Mouse (Mus musculus): Measurements from ENCODE around the gene Hmgxb4.
A peak's percentile ranks its signal among the peaks of the same experiment; 100 is the strongest.

Hmgxb4 gene

DNA sequence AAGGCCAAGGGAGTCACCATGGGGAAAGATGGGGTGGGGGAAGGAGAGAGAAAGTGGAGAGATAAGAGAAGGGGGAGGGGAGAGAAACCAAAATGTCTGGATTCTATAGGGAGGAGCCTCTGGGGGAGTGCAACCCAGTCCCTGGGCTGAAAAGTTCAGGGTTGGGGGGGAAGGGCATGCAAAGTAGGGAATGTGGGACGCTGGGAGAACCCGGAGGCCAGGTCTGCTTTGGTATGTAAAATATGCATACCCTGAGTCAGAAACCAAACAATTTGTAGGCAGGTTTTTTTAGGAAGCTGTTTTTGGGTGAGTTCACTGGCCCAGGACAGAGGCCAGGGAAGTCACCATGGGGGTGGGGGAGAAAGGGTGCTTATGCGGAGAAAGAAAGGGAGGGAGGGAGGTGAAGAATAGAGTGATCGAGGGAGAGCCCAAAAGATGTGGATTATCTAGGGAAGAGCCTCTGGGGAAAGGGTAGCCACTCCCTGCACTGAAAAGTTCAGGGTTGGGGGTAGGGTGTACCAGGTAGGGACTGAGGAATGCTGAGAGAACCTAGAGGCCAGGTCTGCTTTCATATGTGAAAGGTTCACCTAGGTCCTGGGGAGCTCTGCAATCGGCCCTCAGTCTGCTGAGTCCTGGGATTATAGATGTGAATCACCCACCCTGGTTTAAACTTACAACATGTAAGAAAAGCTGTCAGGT is 25.3 kb downstream of the Hmgxb4 start:
- DNase-seq (ENCODE audit: low spot score) = no peak

DNA sequence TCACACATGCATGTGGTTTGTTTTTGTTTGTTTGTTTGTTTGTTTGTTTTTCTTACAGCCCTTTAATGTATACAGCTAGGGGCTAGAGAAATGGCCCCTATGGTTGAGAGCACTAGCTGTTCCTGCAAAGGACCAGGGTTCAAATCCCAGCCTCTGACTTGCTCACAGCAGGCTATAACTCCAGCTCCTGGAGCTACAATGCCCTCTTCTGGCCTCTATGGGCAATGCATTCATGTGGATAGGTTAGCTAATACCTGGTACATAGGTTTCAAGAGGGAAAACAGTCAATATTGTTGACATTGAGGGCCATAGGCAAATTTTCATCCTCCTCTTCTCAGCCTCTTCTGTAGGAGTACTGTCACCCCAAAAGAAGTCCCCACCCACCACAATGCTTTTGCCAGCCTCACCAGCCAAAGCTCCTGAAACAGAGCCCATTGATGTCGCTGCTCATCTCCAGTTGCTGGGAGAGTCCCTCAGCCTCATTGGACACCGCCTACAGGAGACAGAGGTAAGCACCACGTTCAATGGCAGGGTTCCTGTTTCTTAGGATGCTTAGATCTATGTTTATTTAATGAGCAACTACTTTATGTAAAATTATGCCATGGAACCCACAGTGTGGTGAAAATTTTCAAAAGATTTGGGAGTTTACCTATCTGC is 30.6 kb downstream of the Hmgxb4 start:
- no peak for DNase-seq (ENCODE audit: low spot score)

DNA sequence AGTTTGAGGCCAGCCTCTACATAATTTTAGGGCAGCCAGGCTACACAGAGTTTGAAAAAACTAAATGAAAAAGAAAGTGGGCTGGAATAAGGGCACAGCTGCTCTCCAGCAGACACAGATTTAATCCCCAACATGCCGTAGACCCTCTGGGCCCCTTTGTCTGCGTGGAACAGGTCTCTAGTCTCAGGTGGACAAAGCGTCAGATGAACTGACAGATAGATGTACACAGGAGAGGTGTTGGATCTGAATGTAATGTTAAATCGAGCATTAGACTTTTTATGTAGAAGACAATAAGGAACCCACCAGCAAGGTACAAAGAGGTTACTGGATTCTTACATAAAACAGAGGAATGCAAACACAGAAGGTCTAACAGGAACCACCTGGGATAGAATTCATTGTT is 32.7 kb downstream of the Hmgxb4 start:
- no peak for DNase-seq (ENCODE audit: low spot score)

DNA sequence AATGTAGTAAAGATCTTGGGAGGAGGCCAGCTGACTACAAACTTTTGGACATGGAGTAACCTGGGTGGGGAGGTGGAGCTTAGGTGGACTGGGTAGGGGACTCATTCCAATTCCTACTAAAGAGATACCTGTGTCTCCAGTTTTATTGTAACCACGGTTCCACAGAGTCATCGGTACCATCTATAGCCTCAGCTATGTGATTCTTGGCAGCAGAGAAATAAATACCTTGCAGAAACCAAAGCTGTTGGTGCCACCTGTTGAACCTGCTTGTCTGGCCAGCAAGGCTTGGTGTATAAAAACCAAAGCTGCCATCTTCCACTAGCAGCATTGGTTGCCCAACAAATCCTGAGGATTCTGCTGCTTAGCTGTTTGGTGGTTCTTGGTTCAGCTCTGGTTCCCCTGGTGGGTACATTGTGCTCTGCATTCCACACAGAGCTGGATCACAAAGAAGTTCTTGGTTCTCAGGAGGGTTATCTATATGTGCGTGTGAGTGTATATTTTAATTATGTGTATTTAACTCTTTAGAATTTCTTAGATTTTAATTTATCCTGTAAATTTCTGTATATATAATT is 37.4 kb downstream of the Hmgxb4 start:
- no peak for DNase-seq (ENCODE audit: low spot score)

DNA sequence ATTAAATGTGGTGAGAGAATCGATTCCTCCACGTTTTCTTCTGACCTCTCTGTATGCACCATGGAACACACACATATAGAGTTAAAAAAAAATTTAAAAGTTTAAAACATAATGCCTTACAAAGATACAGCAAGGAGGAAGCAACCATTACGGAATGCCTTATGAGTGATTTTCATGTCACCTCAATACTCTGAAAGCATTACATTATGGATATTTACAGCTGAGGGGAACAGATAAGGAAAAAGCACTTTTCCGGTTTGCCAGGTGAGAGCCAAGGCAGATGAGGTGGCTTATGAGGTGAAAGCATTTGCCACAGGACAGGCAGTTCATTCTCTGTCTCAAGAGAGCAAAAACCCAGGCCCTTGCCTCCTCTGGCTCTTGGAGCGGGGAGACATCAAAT is 39.8 kb downstream of the Hmgxb4 start:
- DNase-seq (ENCODE audit: low spot score) = no peak

DNA sequence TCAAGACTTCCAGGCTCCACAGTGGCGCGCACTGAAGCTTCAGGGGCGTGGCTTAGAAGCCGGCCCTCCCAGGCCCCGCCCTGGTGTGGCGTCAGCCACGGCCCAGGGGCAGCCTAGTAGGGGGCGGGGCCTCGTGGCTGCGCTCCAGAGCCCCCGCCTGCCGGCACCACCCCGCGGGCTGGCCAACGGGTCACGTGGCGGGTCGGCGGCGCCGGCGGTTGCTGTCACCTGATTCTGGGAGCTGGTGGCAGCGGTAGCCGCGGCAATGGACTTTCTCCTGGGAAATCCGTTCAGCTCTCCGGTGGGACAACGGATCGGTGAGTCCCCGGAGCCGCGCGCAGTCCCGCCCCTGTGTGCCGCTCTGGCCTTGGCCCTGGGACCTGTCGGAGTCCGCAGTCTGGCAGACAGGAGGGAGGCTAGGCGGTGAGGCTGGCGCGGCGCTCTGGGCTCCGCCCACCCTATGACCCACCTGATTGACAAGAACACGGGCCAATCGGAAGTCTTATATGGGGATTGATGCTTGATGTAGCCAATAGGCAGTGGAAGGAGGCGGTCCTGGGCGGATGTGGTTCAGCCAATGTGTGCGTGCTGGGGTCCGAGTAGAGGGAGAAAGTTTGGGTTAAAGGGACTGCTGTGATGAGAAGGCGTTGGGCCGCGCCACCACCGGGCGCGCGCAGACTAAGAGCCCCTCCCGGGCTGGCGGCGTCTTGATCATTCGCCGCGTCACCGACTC is 40.5 kb downstream of the Hmgxb4 start, which contains the start of gene Tom1:
TSS of gene Tom1 (plus strand) at position 195 of the 733 bp plus-strand sequence.
- DNase-seq (ENCODE audit: low spot score) = peak; percentile 96

DNA sequence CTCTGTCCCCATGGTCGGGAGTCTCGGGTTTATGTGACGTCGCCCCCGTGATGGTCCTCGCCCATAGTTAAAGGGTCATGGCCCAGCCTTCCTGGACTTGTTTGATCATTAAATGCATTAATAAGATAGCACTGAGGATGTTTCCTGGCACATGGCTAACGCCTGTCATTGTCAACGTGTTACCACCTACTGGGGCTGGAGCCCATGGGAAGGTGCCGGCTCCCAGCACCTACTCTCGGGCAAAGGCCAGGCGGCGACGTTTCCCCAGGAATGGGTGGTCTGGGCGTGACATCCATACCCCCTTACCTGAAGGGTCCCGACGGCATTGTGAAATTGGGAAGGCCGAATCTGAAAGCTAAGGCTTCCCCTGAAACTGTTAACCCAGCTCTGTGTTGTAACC is 41.1 kb downstream of the Hmgxb4 start:
- DNase-seq (ENCODE audit: low spot score) = no peak

DNA sequence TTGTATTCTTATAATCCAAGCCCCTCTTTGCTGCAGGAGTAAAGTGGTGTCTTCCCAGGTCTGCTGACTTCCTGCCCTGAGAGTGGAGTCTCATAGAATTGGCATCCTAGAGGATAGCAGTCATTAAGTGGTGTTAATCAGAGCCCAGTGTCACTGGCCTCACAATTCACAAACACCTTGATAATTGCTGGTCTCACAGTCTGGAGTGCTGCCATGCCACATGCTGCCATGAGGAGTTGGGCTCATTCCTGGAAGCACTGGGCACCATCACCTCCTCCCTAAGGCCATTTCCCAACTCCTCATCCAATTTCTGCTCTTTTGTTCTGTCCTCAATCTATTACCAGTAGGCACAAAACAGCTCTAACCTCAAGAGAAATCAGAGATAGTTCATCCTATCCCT is 42.5 kb downstream of the Hmgxb4 start:
- DNase-seq (ENCODE audit: low spot score) = no peak

DNA sequence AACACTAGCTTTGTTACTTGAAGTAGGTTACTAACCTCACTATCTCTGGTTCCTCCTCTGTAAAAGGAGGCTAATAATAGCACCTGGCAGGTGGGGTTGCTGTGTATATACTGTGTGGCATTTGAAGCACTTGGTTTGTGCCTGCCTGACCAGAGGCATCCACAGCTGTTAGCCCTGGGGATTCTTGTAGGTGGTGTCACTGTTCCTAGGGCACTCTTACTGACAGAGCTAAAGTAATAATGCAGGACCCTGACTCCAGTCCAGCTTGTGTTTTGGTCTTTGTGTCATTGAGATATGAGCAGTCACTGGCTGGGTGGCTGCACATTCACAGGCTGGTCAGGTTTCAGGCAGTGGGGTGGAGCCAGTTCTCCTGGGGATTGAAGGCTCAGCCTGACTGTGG is 45.3 kb downstream of the Hmgxb4 start:
- DNase-seq (ENCODE audit: low spot score) = no peak

DNA sequence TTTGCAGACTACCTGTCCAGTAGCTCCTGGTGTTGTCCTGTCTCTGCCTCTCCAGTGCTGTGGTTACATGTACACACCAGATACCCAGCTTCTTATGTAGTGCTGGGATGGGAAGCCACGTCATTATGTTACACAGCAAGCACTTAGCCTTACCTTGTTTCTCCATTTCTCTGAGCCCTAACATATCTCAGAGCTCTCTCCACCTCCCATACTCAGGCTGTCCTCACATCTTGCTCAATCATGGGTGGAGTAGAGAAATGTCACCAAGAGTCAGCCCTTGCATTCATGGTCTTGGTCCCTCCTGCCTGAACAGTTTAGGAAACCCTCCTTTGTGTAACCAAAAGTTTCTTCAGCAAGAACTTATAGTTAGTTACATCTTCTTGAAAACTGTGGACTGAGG is 46.6 kb downstream of the Hmgxb4 start:
- no peak for DNase-seq (ENCODE audit: low spot score)

DNA sequence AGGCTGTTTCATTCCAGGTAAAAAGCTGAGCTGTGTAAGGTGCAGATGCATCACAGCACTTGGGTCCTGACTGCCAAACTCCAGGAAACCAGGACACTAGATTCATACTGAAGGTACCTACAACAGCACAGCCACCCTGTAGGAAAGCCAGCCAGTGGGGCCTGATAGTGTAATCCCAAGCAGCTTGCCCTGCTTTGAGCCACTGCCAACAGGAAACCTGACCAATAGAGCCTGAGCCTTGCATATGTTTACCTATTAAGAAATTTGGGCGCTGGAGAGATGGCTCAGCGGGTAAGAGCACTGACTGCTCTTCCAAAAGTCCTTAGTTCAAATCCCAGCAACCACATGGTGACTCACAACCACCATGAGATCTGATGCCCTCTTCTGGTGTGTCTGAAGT is 49.0 kb downstream of the Hmgxb4 start:
- no peak for DNase-seq (ENCODE audit: low spot score)

DNA sequence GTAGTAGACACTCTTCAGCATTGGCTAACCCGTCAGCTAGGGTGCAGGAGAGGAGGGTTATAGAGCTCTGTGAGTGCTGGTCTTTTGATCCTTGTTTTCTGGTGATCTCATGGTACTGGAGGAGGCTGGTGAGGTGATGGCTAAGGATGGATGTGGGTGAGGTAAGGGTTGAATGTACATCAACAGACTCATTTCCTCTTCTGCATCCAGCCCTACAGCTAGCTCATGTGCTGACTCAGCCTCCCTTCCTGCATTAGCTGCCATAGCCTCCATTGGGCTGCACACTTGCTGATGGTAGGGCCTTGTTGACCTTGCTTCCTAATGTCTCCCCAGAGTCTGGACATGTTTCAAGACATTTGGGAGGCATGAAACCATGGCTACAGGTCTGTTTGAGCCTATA is 49.8 kb downstream of the Hmgxb4 start:
- DNase-seq (ENCODE audit: low spot score) = no peak

DNA sequence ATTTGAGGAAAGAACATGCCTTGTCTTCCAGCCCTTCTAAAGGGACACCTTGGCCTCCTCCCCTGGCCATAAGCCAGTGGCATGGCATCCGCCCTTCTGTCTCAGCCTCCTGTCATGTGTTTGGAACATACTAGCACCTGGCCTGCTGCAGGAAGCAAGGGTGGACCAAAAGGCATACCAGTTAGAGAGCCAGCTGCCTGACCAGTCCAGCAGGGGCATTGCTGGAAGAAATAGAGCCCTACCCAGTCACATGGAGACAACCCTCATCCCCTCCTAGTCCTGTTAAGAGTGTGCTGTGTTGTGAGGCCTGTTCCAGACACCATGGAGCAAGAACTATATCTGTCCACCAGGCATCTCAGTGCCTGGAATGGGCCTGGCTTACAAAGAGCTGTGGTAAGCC is 53.1 kb downstream of the Hmgxb4 start:
- DNase-seq (ENCODE audit: low spot score) = no peak

DNA sequence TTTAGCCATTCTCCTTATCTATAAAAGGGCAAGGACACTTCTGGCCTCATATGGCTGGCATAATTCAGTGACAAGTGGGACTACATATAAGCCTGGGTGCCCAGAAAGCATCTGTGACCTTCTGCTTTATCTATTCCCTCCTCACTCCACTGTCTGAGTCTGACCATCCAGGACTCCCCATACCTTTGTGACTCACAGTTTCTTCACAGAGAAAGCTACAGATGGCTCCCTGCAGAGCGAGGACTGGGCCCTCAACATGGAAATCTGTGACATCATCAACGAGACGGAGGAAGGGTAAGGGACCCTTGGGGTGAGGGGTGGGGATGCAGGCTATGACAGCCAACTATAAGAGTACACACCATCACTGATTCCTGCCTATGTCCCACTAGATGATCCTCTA is 54.6 kb downstream of the Hmgxb4 start:
- no peak for DNase-seq (ENCODE audit: low spot score)

DNA sequence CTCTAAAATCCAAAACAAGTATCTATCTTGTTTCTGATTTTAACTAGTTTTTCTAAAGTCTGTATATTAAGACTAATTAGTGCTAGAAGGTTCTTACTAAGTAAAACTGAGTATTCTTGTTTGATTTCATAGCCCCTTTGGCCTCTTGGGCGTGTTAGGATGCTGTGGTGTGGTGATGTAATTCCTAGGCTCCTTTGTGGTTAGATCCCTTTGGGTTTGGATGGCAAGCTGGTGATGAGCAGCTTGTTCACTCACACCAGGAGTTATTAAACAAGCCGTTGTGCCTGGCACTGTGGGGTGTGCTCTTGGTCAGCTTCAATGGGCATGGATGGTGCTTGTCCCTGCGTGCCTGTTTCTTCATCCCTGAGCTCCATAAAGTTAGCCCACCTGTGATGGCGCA is 60.2 kb downstream of the Hmgxb4 start:
- no peak for DNase-seq (ENCODE audit: low spot score)

DNA sequence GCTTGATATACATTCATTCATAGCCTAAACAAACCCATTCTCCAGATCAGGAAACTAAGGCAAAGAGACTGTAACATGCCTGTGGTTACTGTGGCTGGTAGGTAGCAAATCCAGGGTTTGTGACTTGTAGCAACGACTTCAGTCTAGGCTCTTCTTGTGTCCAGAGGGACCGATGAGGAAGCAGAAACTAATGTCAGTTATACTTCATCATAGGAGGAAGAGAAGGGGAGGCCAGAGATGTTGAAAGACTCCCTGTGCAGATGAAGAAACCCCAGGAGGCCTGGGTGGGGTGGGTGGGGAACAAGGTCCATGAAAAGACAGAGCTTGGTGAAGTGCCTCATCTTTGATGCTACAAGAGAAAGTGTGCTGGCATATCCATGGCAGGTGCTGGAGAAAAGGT is 62.5 kb downstream of the Hmgxb4 start:
- no peak for DNase-seq (ENCODE audit: low spot score)

DNA sequence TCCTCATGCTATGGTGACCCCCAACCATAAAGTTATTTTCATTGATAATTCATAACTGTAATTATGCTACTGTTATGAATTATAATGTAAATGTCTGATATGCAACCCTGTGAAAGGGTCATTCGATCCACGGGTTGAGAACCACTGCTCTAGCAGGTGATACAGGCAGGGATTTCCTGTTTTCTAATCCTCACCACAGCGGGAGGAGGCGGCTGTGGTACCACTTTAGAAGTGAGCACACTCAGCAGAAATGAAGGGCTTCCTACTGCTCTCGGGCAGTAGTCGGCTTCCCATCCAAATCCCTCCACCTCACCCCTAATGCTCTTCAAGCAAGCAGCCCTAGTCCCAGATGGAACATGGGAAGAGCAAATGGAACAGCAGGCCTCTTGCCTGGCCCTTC is 66.9 kb downstream of the Hmgxb4 start:
- no peak for DNase-seq (ENCODE audit: low spot score)

DNA sequence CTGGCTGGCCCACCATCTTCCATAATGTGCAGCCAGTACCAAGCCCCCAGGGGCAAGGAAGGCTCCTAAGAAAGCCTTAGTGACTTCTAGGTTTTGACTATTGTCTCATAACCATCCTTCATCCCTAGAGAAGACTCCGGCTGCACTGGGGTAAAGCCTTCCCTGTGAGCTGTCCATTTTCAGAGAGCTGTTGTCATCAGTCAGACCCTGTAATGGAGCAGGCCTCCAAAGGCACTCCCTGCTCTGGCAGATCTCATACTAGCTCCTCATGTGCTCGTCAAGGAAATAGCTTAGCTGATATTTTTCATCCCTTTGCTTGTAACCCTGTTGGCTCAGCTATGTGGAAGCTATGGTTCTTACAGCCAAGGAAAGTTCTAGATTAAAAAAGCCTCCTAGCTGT is 67.7 kb downstream of the Hmgxb4 start:
- no peak for DNase-seq (ENCODE audit: low spot score)

DNA sequence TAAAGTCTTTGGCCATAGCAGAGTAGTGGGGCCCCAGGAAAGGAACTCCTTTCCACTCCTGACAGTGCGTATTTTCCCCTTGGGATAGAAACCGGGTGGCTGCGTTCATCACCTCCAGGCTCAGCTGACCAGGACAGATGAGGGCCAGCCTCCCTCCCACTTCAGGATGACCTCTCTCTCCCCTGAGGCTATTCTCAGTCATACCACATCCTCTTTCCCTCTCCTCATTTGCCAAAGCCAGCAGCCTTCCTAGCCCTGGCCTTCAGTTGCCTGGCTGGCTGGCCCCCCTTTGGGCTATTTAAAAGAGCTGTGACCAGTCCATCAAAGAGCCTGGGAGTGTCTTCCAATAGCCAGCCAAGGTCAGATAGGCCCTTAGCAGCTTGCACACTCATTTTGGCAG is 70.1 kb downstream of the Hmgxb4 start:
- DNase-seq (ENCODE audit: low spot score) = no peak

DNA sequence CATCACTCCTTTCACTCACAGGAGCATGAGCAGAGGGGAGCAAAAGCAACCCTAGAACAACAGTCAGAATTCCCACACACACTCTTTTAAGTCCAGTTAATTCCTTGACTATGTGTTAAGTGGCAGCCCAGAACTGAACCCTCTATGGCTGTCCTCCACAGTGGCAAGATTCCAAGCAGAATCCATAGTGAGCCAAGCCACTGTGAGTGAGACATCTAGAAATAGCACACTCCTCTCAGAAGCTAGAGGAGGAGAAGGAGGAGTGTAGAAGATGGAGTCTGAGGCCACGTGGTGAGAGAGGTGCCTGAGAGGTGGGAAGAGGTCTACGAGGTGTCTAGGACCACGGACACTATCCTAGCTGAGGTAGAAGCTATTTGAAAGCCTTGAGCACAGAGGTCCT is 71.6 kb downstream of the Hmgxb4 start:
- DNase-seq (ENCODE audit: low spot score) = no peak

DNA sequence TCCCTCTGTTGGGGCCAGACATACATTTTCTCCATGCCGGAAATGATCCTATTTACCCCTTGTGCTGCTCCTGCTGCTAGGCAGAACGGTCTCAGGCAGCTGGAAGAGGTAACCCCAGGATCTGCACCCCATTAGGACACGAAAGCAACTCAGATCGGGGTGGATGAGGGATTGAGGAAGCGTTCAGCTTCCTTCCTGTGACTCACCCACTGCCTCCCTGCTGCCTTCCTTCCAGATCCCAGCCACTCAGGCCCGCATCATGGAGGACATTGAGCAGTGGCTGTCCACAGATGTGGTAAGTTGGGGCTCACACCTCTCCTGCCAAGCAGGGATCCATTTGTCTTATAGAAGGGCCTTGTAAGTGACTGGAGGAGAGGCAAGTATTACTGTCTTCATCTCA is 74.1 kb downstream of the Hmgxb4 start:
- no peak for DNase-seq (ENCODE audit: low spot score)

DNA sequence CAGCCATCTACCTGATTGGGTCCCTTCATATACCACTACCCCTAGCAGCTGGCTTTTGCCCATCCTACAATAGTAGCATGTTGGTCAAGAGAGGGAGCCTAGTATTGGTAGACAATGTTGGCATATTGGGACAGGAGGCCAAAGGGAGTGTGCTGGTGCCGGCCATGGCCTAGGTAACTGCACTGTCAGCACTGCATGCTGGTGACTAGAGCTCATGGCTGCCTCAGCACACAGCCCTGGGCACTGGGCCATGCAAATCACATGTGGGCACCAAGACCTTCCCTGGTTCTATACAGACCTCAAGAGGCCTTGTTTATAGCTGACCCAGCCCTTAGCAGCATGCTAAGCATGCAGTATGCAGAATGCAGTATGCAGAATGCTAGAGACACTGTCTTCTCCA is 77.1 kb downstream of the Hmgxb4 start:
- DNase-seq (ENCODE audit: low spot score) = no peak

Data from ovary, postnatal 36 days (tissue).